18 mouse cellular contexts compared by ENCODE assay signal in genomic region chr14:31718332-31718731, GRCm38 (mm10).
"Had no signal": no experiment of that assay in that cellular context is flagged by ENCODE, and none has a peak within 500 bp of the region (broad histone marks: within the 10 kb centered on the region; RNA-seq: fewer than 3 reads in every experiment).

No protein-coding gene starts in this region.

- H3K9me3 ChIP-seq: kidney, embryonic 15.5 days; limb, embryonic 15.5 days; megakaryocyte, embryonic 14.5 days; midbrain, embryonic 12.5 days; neural tube, embryonic 13.5 days had no signal

- H3K27ac ChIP-seq: kidney, embryonic 15.5 days; left cerebral cortex, adult 2 months; limb, embryonic 15.5 days; midbrain, embryonic 12.5 days; neural tube, embryonic 13.5 days had no signal

- H3K4me3 ChIP-seq: kidney, embryonic 15.5 days; left cerebral cortex, adult 2 months; limb, embryonic 15.5 days; megakaryocyte, embryonic 14.5 days; midbrain, embryonic 12.5 days; neural tube, embryonic 13.5 days had no signal

- ATAC-seq: intestine, embryonic 16.5 days; midbrain, embryonic 16.5 days had no signal

- H3K9ac ChIP-seq: kidney, embryonic 15.5 days; limb, embryonic 15.5 days; lung, embryonic 14.5 days; midbrain, embryonic 12.5 days; neural tube, embryonic 13.5 days had no signal

- H3K4me1 ChIP-seq: kidney, embryonic 15.5 days; limb, embryonic 15.5 days; midbrain, embryonic 12.5 days; neural tube, embryonic 13.5 days had no signal

- DNase-seq: kidney, adult 2 months; kidney, postnatal 14 days; lung, embryonic 14.5 days; lung, postnatal 10 days; lung, postnatal 4 days; retina, postnatal 1 day; right cerebral cortex, postnatal 4 days; spleen, adult 18-20 months; thymus, adult 2 months; thymus, postnatal 25 days had no signal

- H3K27me3 ChIP-seq: kidney, embryonic 15.5 days; limb, embryonic 15.5 days; megakaryocyte, embryonic 14.5 days; midbrain, embryonic 12.5 days; neural tube, embryonic 13.5 days had no signal

- H3K4me2 ChIP-seq: kidney, embryonic 15.5 days; limb, embryonic 15.5 days; lung, embryonic 14.5 days; midbrain, embryonic 12.5 days; neural tube, embryonic 13.5 days had no signal
